Mouse (Mus musculus): Measurements from ENCODE around the gene Hat1. TPM values are rescaled to one million over a fixed set of nuclear protein-coding genes. Genes with fewer than 3 reads are reported as not detected.
"Not testable (repeated sequence)": the region's sequence is repeated elsewhere in the genome, so short reads cannot be mapped to it uniquely, and the experiment has no call there.

Hat1 gene
- 178 and 189 TPM in 2 replicates for total RNA-seq (2015)
- 192 and 193 TPM in 2 replicates for total RNA-seq (2017)

- peak; percentile 99 for ATAC-seq (replicated peaks; ENCODE audit: poor library complexity)
Observed at GRCm38 (mm10) chr2:71388951-71389763, at the start of gene Hat1. TSS of gene Hat1 (plus strand) at chr2:71388958.

GRCm38 (mm10) chr2:71340126-71340525, 48.6 kb upstream of the Hat1 start:
- no peak for ATAC-seq (replicated peaks; ENCODE audit: poor library complexity)

- peak; percentile 76 for ATAC-seq (replicated peaks; ENCODE audit: poor library complexity)
Observed at GRCm38 (mm10) chr2:71343884-71344640, 44.7 kb upstream of the Hat1 start.

GRCm38 (mm10) chr2:71347160-71347559, 41.6 kb upstream of the Hat1 start:
- no peak for ATAC-seq (replicated peaks; ENCODE audit: poor library complexity)

- ATAC-seq (replicated peaks; ENCODE audit: poor library complexity), result no peak
Observed at GRCm38 (mm10) chr2:71347732-71348490, 40.8 kb upstream of the Hat1 start.

GRCm38 (mm10) chr2:71349511-71349910, 39.2 kb upstream of the Hat1 start:
- ATAC-seq (replicated peaks; ENCODE audit: poor library complexity), result no peak

GRCm38 (mm10) chr2:71350181-71350580, 38.6 kb upstream of the Hat1 start:
- no peak for ATAC-seq (replicated peaks; ENCODE audit: poor library complexity)

- no peak for ATAC-seq (replicated peaks; ENCODE audit: poor library complexity)
Observed at GRCm38 (mm10) chr2:71350904-71351726, 37.6 kb upstream of the Hat1 start.

GRCm38 (mm10) chr2:71351727-71351987, 37.1 kb upstream of the Hat1 start:
- ATAC-seq (replicated peaks; ENCODE audit: poor library complexity), result no peak

- ATAC-seq (replicated peaks; ENCODE audit: poor library complexity), result peak; percentile 60
Observed at GRCm38 (mm10) chr2:71353306-71354054, 35.3 kb upstream of the Hat1 start.

- ATAC-seq (replicated peaks; ENCODE audit: poor library complexity), result no peak; the same call in 1 of the 2 replicates
Observed at GRCm38 (mm10) chr2:71354055-71354425, 34.7 kb upstream of the Hat1 start.

- no peak for ATAC-seq (replicated peaks; ENCODE audit: poor library complexity)
Observed at GRCm38 (mm10) chr2:71358347-71358746, 30.4 kb upstream of the Hat1 start.

- ATAC-seq (replicated peaks; ENCODE audit: poor library complexity), result no peak
Observed at GRCm38 (mm10) chr2:71360192-71360591, 28.6 kb upstream of the Hat1 start.

- no peak; the same call in 1 of the 2 replicates for ATAC-seq (replicated peaks; ENCODE audit: poor library complexity)
Observed at GRCm38 (mm10) chr2:71366618-71367124, 22.1 kb upstream of the Hat1 start.

- peak; percentile 94 for ATAC-seq (replicated peaks; ENCODE audit: poor library complexity)
Observed at GRCm38 (mm10) chr2:71367125-71367880, 21.5 kb upstream of the Hat1 start, which contains the start of gene Slc25a12. TSS of gene Slc25a12 (minus strand) at chr2:71367749.

- no peak for ATAC-seq (replicated peaks; ENCODE audit: poor library complexity)
Observed at GRCm38 (mm10) chr2:71368086-71368485, 20.7 kb upstream of the Hat1 start.

GRCm38 (mm10) chr2:71371790-71372189, 17.0 kb upstream of the Hat1 start:
- ATAC-seq (replicated peaks; ENCODE audit: poor library complexity), result no peak

GRCm38 (mm10) chr2:71372261-71372660, 16.5 kb upstream of the Hat1 start:
- not testable (repeated sequence) for ATAC-seq (replicated peaks; ENCODE audit: poor library complexity)
